Mouse (Mus musculus) ES-Bruce4 (cell line): ENCODE measurements around the gene Adh7. TPM values are rescaled to one million over a fixed set of nuclear protein-coding genes. Genes with fewer than 3 reads are reported as not detected.

Source experiments
- H3K27ac ChIP-seq: 2 replicates; pipeline ENCODE4 v1.5.1; 2012; ENCODE audit warnings: low read length, inconsistent platforms; ENCODE audit not compliant: insufficient read depth
- H3K27me3 ChIP-seq: 2 replicates; pipeline ENCODE4 v1.6.1; 2012; ENCODE audit warnings: mild to moderate bottlenecking, low read length, inconsistent platforms; ENCODE audit not compliant: control insufficient read depth, poor library complexity, insufficient read depth, severe bottlenecking
- H3K36me3 ChIP-seq: 2 replicates; pipeline ENCODE4 v1.6.1; 2012; ENCODE audit warnings: inconsistent platforms, mild to moderate bottlenecking, low read length, moderate library complexity; ENCODE audit not compliant: control insufficient read depth, poor library complexity, insufficient read depth, severe bottlenecking
- H3K4me1 ChIP-seq: one replicate; pipeline ENCODE4 v1.8.1; 2011; ENCODE audit warnings: low read length; ENCODE audit not compliant: control insufficient read depth, insufficient read depth
- H3K4me3 ChIP-seq: 2 replicates; pipeline ENCODE4 v1.5.1; 2011; ENCODE audit warnings: low read depth, mild to moderate bottlenecking, low read length
- H3K9ac ChIP-seq: 2 replicates; pipeline ENCODE4 v1.6.1; 2012; ENCODE audit warnings: low read depth, mild to moderate bottlenecking, inconsistent platforms; ENCODE audit not compliant: poor library complexity, severe bottlenecking
- H3K9me3 ChIP-seq: replicated peaks from 2 replicates; pipeline ENCODE4 v1.6.1; 2012; ENCODE audit warnings: mild to moderate bottlenecking, low read length, inconsistent platforms; ENCODE audit not compliant: control insufficient read depth, poor library complexity, insufficient read depth, severe bottlenecking
- CTCF ChIP-seq: IDR thresholded peaks from one replicate; pipeline ENCODE4 v1.8.1; 2011; ENCODE audit warnings: low read depth, low read length
- EP300 ChIP-seq: IDR thresholded peaks from 2 replicates; pipeline ENCODE4 v1.6.1; 2011; ENCODE audit warnings: low read depth, low read length; ENCODE audit not compliant: insufficient read depth
- POLR2A ChIP-seq: IDR thresholded peaks from one replicate; pipeline ENCODE4 v1.8.1; 2011; ENCODE audit warnings: low read length; ENCODE audit not compliant: insufficient read depth
- polyA plus RNA-seq: library from polyadenylated mRNA; stranded (reverse); fragments of >200 nt; gene quantifications from 2 replicates; pipeline ENCODE4 v1.2.4, GENCODE M21; 2011; ENCODE audit warnings: low read depth; ENCODE audit not compliant: missing spikeins, insufficient read depth, insufficient read length

The Adh7 gene
- polyA plus RNA-seq, 1 experiment, result 0.43 TPM

GRCm38 (mm10) chr3:138260721-138261669, 43.4 kb downstream of the Adh7 start, which contains the start of gene Adh1:
Adh1 (plus strand) TSS chr3:138260991.
- H3K36me3 ChIP-seq, result no peaks in the 10 kb centered on the region
- H3K4me1 ChIP-seq, result no peaks in the 10 kb centered on the region
- H3K27ac ChIP-seq, result no peak within 1 kb of the TSS
- TF ChIP-seq CTCF (no peak), POLR2A (no peak), EP300 (no peak)
- no peak within 1 kb of the TSS for H3K9ac ChIP-seq
- H3K4me3 ChIP-seq, result no peak within 1 kb of the TSS
- H3K9me3 ChIP-seq, result no peaks in the 10 kb centered on the region
- no peaks in the 10 kb centered on the region for H3K27me3 ChIP-seq

- no peak overlapping the region for H3K4me3 ChIP-seq
- H3K9me3 ChIP-seq, result no peaks in the 10 kb centered on the region
- no peak overlapping the region for H3K9ac ChIP-seq
- H3K27ac ChIP-seq, result no peak overlapping the region
- H3K36me3 ChIP-seq, result no peaks in the 10 kb centered on the region
- H3K4me1 ChIP-seq, result no peaks in the 10 kb centered on the region
- H3K27me3 ChIP-seq, result no peaks in the 10 kb centered on the region
- TF ChIP-seq CTCF (no peak), POLR2A (no peak), EP300 (no peak)
Measured at GRCm38 (mm10) chr3:138262568-138262967, 45.0 kb downstream of the Adh7 start.

GRCm38 (mm10) chr3:138263154-138263930, 45.8 kb downstream of the Adh7 start:
- Histone ChIP-seq H3K4me3 (no peak overlapping the region), H3K4me1 (no peaks in the 10 kb centered on the region), H3K9me3 (no peaks in the 10 kb centered on the region), H3K9ac (no peak overlapping the region), H3K36me3 (no peaks in the 10 kb centered on the region), H3K27me3 (no peaks in the 10 kb centered on the region), H3K27ac (no peak overlapping the region)
- TF ChIP-seq CTCF (no peak), POLR2A (no peak), EP300 (no peak)

- H3K27me3 ChIP-seq, result no peaks in the 10 kb centered on the region
- H3K4me1 ChIP-seq, result no peaks in the 10 kb centered on the region
- H3K27ac ChIP-seq, result no peak overlapping the region
- H3K36me3 ChIP-seq, result no peaks in the 10 kb centered on the region
- no peaks in the 10 kb centered on the region for H3K9me3 ChIP-seq
- TF ChIP-seq POLR2A (no peak), EP300 (no peak), CTCF (no peak)
- H3K9ac ChIP-seq, result no peak overlapping the region
- H3K4me3 ChIP-seq, result no peak overlapping the region
Measured at GRCm38 (mm10) chr3:138264648-138265047, 47.1 kb downstream of the Adh7 start.

- Histone ChIP-seq H3K9ac (no peak overlapping the region), H3K9me3 (no peaks in the 10 kb centered on the region), H3K4me1 (no peaks in the 10 kb centered on the region), H3K27ac (no peak overlapping the region), H3K27me3 (no peaks in the 10 kb centered on the region), H3K4me3 (no peak overlapping the region), H3K36me3 (no peaks in the 10 kb centered on the region)
- TF ChIP-seq CTCF, result no peak
- no peak for TF ChIP-seq POLR2A
- TF ChIP-seq EP300, result no peak
Measured at GRCm38 (mm10) chr3:138270507-138270906, 52.9 kb downstream of the Adh7 start.

- TF ChIP-seq CTCF, result no peak
- TF ChIP-seq POLR2A, result no peak
- no peak for TF ChIP-seq EP300
- no peak overlapping the region for H3K27ac ChIP-seq
- no peak overlapping the region for H3K9ac ChIP-seq
- no peaks in the 10 kb centered on the region for H3K9me3 ChIP-seq
- no peaks in the 10 kb centered on the region for H3K36me3 ChIP-seq
- H3K4me3 ChIP-seq, result no peak overlapping the region
- no peaks in the 10 kb centered on the region for H3K27me3 ChIP-seq
- no peaks in the 10 kb centered on the region for H3K4me1 ChIP-seq
Measured at GRCm38 (mm10) chr3:138271297-138271696, 53.7 kb downstream of the Adh7 start.
